Mouse (Mus musculus) adrenal gland, postnatal 10 days (tissue): ENCODE data around the gene Car3. TPM values are rescaled to one million over a fixed set of nuclear protein-coding genes. Genes with fewer than 3 reads are reported as not detected.

ENCODE experiments used
- DNase-seq: peaks from one replicate; pipeline ENCODE4 v3.0.0; 2021; ENCODE audit warnings: mixed read lengths
- total RNA-seq, 2 experiments: library from RNA; stranded (reverse); gene quantifications; 2 replicates each; pipeline ENCODE4 v1.2.3; 2021

Car3 gene
- total RNA-seq, 2 experiments from 2014 or later = 1,701 to 1,775 TPM

DNA sequence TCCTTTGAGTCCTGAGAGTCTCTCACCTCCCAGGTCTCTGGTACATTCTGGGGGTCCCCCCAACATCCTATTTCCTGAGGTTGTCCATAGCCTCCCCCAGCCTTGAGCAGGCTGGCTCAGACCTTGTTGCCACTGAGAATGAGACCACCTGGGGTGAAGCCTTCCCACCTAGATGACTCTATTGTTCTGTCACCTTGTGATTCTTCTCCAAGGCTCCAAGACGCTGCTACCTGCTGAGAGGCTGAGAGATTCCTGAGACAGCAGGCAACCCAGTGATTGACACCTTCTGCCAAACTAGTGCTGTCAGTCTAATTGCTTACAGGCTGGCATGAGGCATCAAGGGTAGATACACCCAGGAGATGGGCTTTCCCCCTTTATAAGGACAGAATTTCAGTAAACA lies 44.0 kb downstream of the Car3 start:
- DNase-seq = no peak

DNA sequence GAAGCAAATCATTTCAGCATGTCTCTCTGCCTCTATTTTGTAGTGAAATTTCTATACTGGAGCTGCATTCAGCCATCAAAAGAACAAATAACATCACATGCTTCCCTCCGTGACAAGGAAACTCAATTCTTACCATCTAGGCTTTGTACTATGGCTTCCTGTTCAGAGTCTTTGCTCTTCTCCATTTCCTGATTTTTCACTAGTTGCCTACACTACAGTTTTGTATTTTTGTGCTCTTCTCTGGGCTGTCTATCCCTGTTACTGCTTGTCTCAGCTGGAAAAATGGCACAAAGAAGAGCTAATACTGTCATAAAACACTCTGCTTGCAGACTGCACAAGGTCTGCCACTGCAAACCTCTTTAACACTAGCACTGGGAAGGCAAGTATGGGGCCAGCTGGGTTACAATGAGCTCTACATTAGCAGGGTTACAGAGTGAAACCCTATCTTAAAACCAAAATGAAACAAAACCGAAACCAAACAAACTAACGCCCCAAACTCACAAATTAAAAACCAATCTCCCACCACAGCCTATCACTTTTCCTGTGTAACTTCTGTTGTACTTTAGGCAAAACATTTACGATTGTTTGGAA lies 48.8 kb downstream of the Car3 start:
- no peak for DNase-seq

DNA sequence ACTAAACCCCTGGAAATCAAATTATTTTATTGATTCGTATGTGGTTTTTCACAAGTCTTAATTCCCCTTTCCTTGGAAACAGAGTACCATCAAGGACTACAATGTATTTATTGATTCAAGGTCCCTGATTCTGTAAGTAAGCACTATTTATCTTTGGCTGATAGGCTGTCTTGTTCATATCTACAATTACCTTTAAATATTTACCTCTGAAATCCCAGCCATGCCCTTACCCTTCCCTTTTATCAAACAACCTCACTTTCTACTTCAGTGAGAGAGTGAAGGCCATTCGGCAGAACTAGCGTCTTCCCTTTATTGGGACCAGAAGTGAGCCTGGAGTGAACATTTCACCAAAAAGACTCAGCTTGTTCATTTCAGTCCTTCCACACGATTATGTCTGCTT lies 50.5 kb downstream of the Car3 start:
- DNase-seq = no peak

DNA sequence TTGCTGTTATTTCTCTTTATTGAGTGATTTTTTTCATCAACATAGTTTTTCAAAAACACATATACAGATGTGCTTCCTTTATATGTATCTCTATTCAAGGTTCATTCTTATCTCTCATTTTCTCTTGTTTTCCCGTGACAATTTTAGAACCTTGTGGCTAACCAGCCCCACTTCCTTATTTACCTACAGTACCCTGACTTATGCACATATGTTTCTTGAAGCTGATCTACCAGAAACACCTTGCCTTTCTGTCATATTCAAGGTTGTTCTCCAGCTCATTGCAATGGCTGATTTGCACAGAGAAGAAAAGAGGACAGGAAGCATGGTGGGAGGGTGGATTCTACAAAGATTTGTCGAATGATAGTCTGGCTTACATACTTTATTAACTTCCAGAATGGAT lies 52.0 kb downstream of the Car3 start:
- DNase-seq = no peak

DNA sequence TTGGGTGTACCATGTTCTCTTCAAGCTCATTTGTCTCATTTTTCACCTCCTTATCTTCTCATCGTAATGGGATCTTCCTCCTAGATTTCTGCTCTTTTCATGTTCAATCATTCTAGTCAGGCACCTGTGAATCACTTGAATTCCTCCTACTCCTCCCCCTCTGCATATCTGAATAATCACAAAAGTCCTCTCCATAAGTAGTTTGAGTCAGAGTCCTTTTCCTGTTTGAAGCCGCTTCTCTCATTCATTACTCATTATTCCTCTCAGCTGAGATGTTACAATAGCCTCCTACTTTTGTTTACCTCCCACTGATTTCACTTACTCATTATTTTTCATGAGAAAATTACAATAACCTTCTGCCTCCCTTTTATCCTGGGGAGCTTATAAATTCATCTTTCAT lies 53.9 kb downstream of the Car3 start:
- DNase-seq = no peak

Other genes with a start within 250 kb of the Car3 start
- 10 to 100 TPM; 14.0 to 14.9 TPM for gene Car13, start 221.8 kb upstream of the Car3 start, total RNA-seq
- 1 to 10 TPM; 2.2 to 3.8 TPM for gene Car1, start 55.1 kb upstream of the Car3 start, total RNA-seq
- gene Car2, start 22.8 kb downstream of the Car3 start, total RNA-seq = 10 to 100 TPM; 38.0 to 50.9 TPM